Mouse (Mus musculus) embryo, embryonic 10 days (tissue): ENCODE data around the gene Cntnap5b.
"Not testable (repeated sequence)": the region's sequence is repeated elsewhere in the genome, so short reads cannot be mapped to it uniquely, and the experiment has no call there.

Experiments used
- DNase-seq: peaks from one replicate; pipeline ENCODE4 v3.0.0-alpha.2; 2015; ENCODE audit warnings: low spot score

Cntnap5b gene

GRCm38 (mm10) chr1:99772614-99773013, at the start of gene Cntnap5b:
Cntnap5b (plus strand) TSS chr1:99772765.
- no peak for DNase-seq

- DNase-seq: no peak
Observed at GRCm38 (mm10) chr1:99759996-99760395, 12.6 kb upstream of the Cntnap5b start.

- peak; percentile 94 for DNase-seq
Observed at GRCm38 (mm10) chr1:99772183-99772582, 382 bp upstream of the Cntnap5b start.

- peak; percentile 74 for DNase-seq
Observed at GRCm38 (mm10) chr1:99774144-99774543, 1.6 kb downstream of the Cntnap5b start.

GRCm38 (mm10) chr1:99813334-99814110, 41.0 kb downstream of the Cntnap5b start:
- DNase-seq: no peak

- no peak for DNase-seq
Observed at GRCm38 (mm10) chr1:99872344-99872743, 99.8 kb downstream of the Cntnap5b start.

- DNase-seq: no peak
Observed at GRCm38 (mm10) chr1:99907774-99908173, 135.2 kb downstream of the Cntnap5b start.

- no peak for DNase-seq
Observed at GRCm38 (mm10) chr1:99943515-99943914, 170.9 kb downstream of the Cntnap5b start.

GRCm38 (mm10) chr1:99959428-99959987, 186.9 kb downstream of the Cntnap5b start:
- no peak for DNase-seq

- no peak for DNase-seq
Observed at GRCm38 (mm10) chr1:99967300-99968089, 194.9 kb downstream of the Cntnap5b start.

GRCm38 (mm10) chr1:99970184-99971086, 197.9 kb downstream of the Cntnap5b start:
- DNase-seq: no peak

GRCm38 (mm10) chr1:100001226-100001625, 228.7 kb downstream of the Cntnap5b start:
- DNase-seq: not testable (repeated sequence)

- no peak for DNase-seq
Observed at GRCm38 (mm10) chr1:100006021-100006745, 233.6 kb downstream of the Cntnap5b start.

GRCm38 (mm10) chr1:100041808-100042207, 269.2 kb downstream of the Cntnap5b start:
- no peak for DNase-seq

- no peak for DNase-seq
Observed at GRCm38 (mm10) chr1:100079812-100080211, 307.2 kb downstream of the Cntnap5b start.

- no peak for DNase-seq
Observed at GRCm38 (mm10) chr1:100100516-100100915, 328.0 kb downstream of the Cntnap5b start.

GRCm38 (mm10) chr1:100101017-100101416, 328.5 kb downstream of the Cntnap5b start:
- DNase-seq: no peak

- DNase-seq: no peak
Observed at GRCm38 (mm10) chr1:100104343-100104742, 331.8 kb downstream of the Cntnap5b start.

- no peak for DNase-seq
Observed at GRCm38 (mm10) chr1:100122410-100122935, 349.9 kb downstream of the Cntnap5b start.

- DNase-seq: no peak
Observed at GRCm38 (mm10) chr1:100163588-100164357, 391.2 kb downstream of the Cntnap5b start.
